27 mouse cellular contexts compared by ENCODE assay signal in genomic region chr4:140645638-140646037, GRCm38 (mm10). TPM values are rescaled to one million over a fixed set of nuclear protein-coding genes. Genes with fewer than 3 reads are reported as not detected.
A peak's percentile ranks its signal among the peaks of the same experiment; 100 is the strongest.
DNase-seq lines count a peak whose midpoint lies in the region; ATAC-seq and TF ChIP-seq lines count a peak whose summit lies in the region.
"Had no signal": no experiment of that assay in that cellular context is flagged by ENCODE, and none has a peak within 500 bp of the region (broad histone marks: within the 10 kb centered on the region; RNA-seq: fewer than 3 reads in every experiment).

No protein-coding gene starts in this region.

- H3K27ac ChIP-seq in heart, embryonic 12.5 days (ENCODE audit: poor library complexity, severe bottlenecking): no peak overlapping the region
- no peak overlapping the region for H3K27ac ChIP-seq in lung, postnatal 0 days (ENCODE audit: low read length)
- H3K27ac ChIP-seq: embryonic facial prominence, embryonic 10.5 days; embryonic facial prominence, embryonic 13.5 days; forebrain, embryonic 10.5 days; forebrain, embryonic 13.5 days; heart, embryonic 15.5 days; hindbrain, embryonic 14.5 days; hindbrain, postnatal 0 days had no signal

- TF ChIP-seq CTCF in lung, postnatal 0 days (IDR thresholded peaks at IDR 0.05): no peak

- H3K4me3 ChIP-seq in heart, embryonic 12.5 days: no peak overlapping the region
- H3K4me3 ChIP-seq in lung, postnatal 0 days (ENCODE audit: low read depth, low read length): no peak overlapping the region
- H3K4me3 ChIP-seq: embryonic facial prominence, embryonic 10.5 days; embryonic facial prominence, embryonic 13.5 days; forebrain, embryonic 10.5 days; forebrain, embryonic 13.5 days; heart, embryonic 15.5 days had no signal

- 70% methylated on average over 3 of the region's 3 CpGs for WGBS in heart, embryonic 12.5 days
- WGBS in lung, postnatal 0 days: 79% methylated on average over 3 of the region's 3 CpGs

- H3K36me3 ChIP-seq in heart, embryonic 12.5 days: peaks cover 19% of the 10 kb centered on the region
- no peaks in the 10 kb centered on the region for H3K36me3 ChIP-seq in lung, postnatal 0 days (ENCODE audit: insufficient read depth, low read length)
- H3K36me3 ChIP-seq: heart, embryonic 15.5 days had no signal

- no peaks in the 10 kb centered on the region for H3K27me3 ChIP-seq in heart, embryonic 12.5 days (replicated peaks)
- H3K27me3 ChIP-seq in lung, postnatal 0 days (replicated peaks; ENCODE audit: insufficient read depth, low read length): no peaks in the 10 kb centered on the region
- H3K27me3 ChIP-seq: embryonic facial prominence, embryonic 13.5 days; forebrain, embryonic 13.5 days; heart, embryonic 15.5 days had no signal

- peak; percentile 46 for DNase-seq in cerebellum, adult 11-12 months
- DNase-seq in cerebellum, postnatal 36 days: no peak
- DNase-seq in cerebellum, adult 9-10 months: peak; percentile 54
- no peak for DNase-seq in cerebellum, postnatal 4 days (ENCODE audit: low spot score in 2 of 2)
- peak; percentile 43 for DNase-seq in heart, postnatal 4 days
- DNase-seq in ZHBTc4 (ENCODE audit: low read depth, low spot score): peak; percentile 5
- DNase-seq in lung, postnatal 0 days (ENCODE audit: low spot score): no peak
- DNase-seq: adrenal gland, postnatal 10 days; adrenal gland, postnatal 36 days; embryo, embryonic 11 days; gastrocnemius, postnatal 10 days; gastrocnemius, postnatal 36 days; heart, postnatal 14 days; kidney, adult 18-20 months; kidney, adult 9 months had no signal

- ATAC-seq in heart, embryonic 12.5 days (ENCODE audit: insufficient number of reproducible peaks, low FRiP score): no peak
- ATAC-seq in lung, postnatal 0 days: no peak
- ATAC-seq: forebrain, embryonic 13.5 days; forebrain, embryonic 16.5 days; hindbrain, postnatal 0 days; inflammation-experienced regulatory T-cells, adult 6 months; intestine, embryonic 16.5 days had no signal

- H3K9me3 ChIP-seq in heart, embryonic 12.5 days (replicated peaks): peaks cover 8% of the 10 kb centered on the region
- H3K9me3 ChIP-seq in lung, postnatal 0 days (ENCODE audit: low read length): no peaks in the 10 kb centered on the region
- H3K9me3 ChIP-seq: embryonic facial prominence, embryonic 13.5 days; heart, embryonic 15.5 days had no signal

- H3K4me2 ChIP-seq in heart, embryonic 12.5 days: no peak overlapping the region
- H3K4me2 ChIP-seq in lung, postnatal 0 days (replicated peaks; ENCODE audit: low read depth, low read length): no peak overlapping the region
- H3K4me2 ChIP-seq: embryonic facial prominence, embryonic 13.5 days; forebrain, embryonic 13.5 days; heart, embryonic 11.5 days; heart, embryonic 15.5 days had no signal

- H3K9ac ChIP-seq in heart, embryonic 12.5 days: no peak overlapping the region
- H3K9ac ChIP-seq in lung, postnatal 0 days (replicated peaks; ENCODE audit: low read depth): no peak overlapping the region
- H3K9ac ChIP-seq: embryonic facial prominence, embryonic 13.5 days; forebrain, embryonic 13.5 days; heart, embryonic 15.5 days; hindbrain, embryonic 14.5 days had no signal

- no peak for TF ChIP-seq EP300 in lung, postnatal 0 days (IDR thresholded peaks at IDR 0.05)

- H3K4me1 ChIP-seq in heart, embryonic 12.5 days (replicated peaks): peaks cover 53% of the 10 kb centered on the region
- H3K4me1 ChIP-seq in lung, postnatal 0 days (ENCODE audit: insufficient read depth, low read depth, low read length): 0 out of 2 replicates have a peak, but pooled peaks cover 5% of the 10 kb centered on the region

RNA-seq across cellular contexts. Expression of gene Arhgef10l, which starts 20.2 kb away (rescaled TPM):
- 10 to 100 TPM; 45.9 to 46.7 TPM for total RNA-seq in heart, postnatal 4 days (2021)
- 20.1 and 21.0 TPM in 2 replicates for polyA plus RNA-seq in heart, embryonic 12.5 days (2016; fragmentation: Nextera tagmentation; extraction: Ambion mirVana)
- polyA plus RNA-seq in lung, postnatal 0 days (2015; fragmentation: Nextera tagmentation; extraction: Ambion mirVana): 9.3 and 9.5 TPM in 2 replicates

RNA-seq across cellular contexts. Expression of gene Rcc2, which starts 54.7 kb away (rescaled TPM):
- 10 to 100 TPM; 38.2 to 38.5 TPM for total RNA-seq in heart, postnatal 4 days (2021)
- 38.5 and 40.6 TPM in 2 replicates for polyA plus RNA-seq in heart, embryonic 12.5 days (2016; fragmentation: Nextera tagmentation; extraction: Ambion mirVana)
- 17.0 and 21.1 TPM in 2 replicates for polyA plus RNA-seq in lung, postnatal 0 days (2015; fragmentation: Nextera tagmentation; extraction: Ambion mirVana)

Comparison
In these comparisons a context has a peak if more than half of its experiments do, and no peak if none do; other contexts are left out.
1. DNase-seq: peak in cerebellum, adult 11-12 months (single experiment), cerebellum, adult 9-10 months (single experiment), heart, postnatal 4 days (single experiment) and ZHBTc4 (single experiment); none in cerebellum, postnatal 36 days (0 of 2), cerebellum, postnatal 4 days (0 of 2) and lung, postnatal 0 days (single experiment).